Mouse (Mus musculus) stomach, postnatal 0 days (tissue): Measurements from ENCODE around the gene 1810062G17Rik. TPM values are rescaled to one million over a fixed set of nuclear protein-coding genes. Genes with fewer than 3 reads are reported as not detected.
A peak's percentile ranks its signal among the peaks of the same experiment; 100 is the strongest.

Experiments
- ATAC-seq: fragments of 200-750 bp; cut with Nextera tagmentation; 2 replicates; pipeline ENCODE4 v1.8.0; 2017; ENCODE audit not compliant: low FRiP score, low TSS enrichment
- DNase-seq: peaks from one replicate; pipeline ENCODE4 v3.0.0-alpha.2; 2016; ENCODE audit warnings: low spot score
- H3K27ac ChIP-seq: fragments of 300-500 bp; sonication (generic); replicated peaks from 2 replicates; pipeline ENCODE4 v1.5.1; 2014; ENCODE audit warnings: mild to moderate bottlenecking, control low read depth
- H3K27me3 ChIP-seq: fragments of 300-500 bp; sonication (generic); 2 replicates; pipeline ENCODE4 v1.6.1; 2014; ENCODE audit warnings: low read length; ENCODE audit not compliant: control insufficient read depth, insufficient read depth
- H3K36me3 ChIP-seq: fragments of 300-500 bp; sonication (generic); 2 replicates; pipeline ENCODE4 v1.6.1; 2014; ENCODE audit warnings: low read length, mixed read lengths; ENCODE audit not compliant: control insufficient read depth, insufficient read depth
- H3K4me1 ChIP-seq: fragments of 300-500 bp; sonication (generic); replicated peaks from 2 replicates; pipeline ENCODE4 v1.6.1; 2014; ENCODE audit warnings: antibody characterized with exemption; ENCODE audit not compliant: control insufficient read depth, insufficient read depth
- H3K4me2 ChIP-seq: fragments of 300-500 bp; sonication (generic); replicated peaks from 2 replicates; pipeline ENCODE4 v1.6.1; 2014; ENCODE audit warnings: low read depth, mild to moderate bottlenecking, control low read depth, moderate library complexity
- H3K4me3 ChIP-seq: fragments of 300-500 bp; sonication (generic); 2 replicates; pipeline ENCODE4 v1.5.1; 2014; ENCODE audit warnings: low read depth, low read length, control low read depth
- H3K9ac ChIP-seq: fragments of 300-500 bp; sonication (generic); 2 replicates; pipeline ENCODE4 v1.6.1; 2014; ENCODE audit warnings: mild to moderate bottlenecking, low read length, control low read depth, mixed read lengths
- H3K9me3 ChIP-seq: fragments of 300-500 bp; sonication (generic); 2 replicates; pipeline ENCODE4 v1.6.1; 2016; ENCODE audit warnings: low read length; ENCODE audit not compliant: control insufficient read depth
- CTCF ChIP-seq: IDR thresholded peaks from 2 replicates; pipeline ENCODE4 v1.5.1; 2016; ENCODE audit warnings: antibody characterized with exemption, low read depth, mild to moderate bottlenecking, moderate library complexity
- EP300 ChIP-seq: optimal IDR thresholded peaks from 2 replicates; pipeline ENCODE3; 2016; ENCODE audit warnings: antibody characterized with exemption
- WGBS: fragments of 180-500 bp; shearing (Covaris S2); extraction: QIAGEN DNeasy Blood & Tissue Kit; methylation state at CpG from one replicate; pipeline ENCODE4 v1.1.7; 2014; 5-methylcytosine and 5-hydroxymethylcytosine counted together
- polyA plus RNA-seq: library from polyadenylated mRNA; unstranded; fragments of >200 nt; fragmentation: Nextera tagmentation; extraction: Ambion mirVana; gene quantifications from 2 replicates; pipeline ENCODE4 v1.2.1, GENCODE M21; 2015

The 1810062G17Rik gene
- polyA plus RNA-seq, 1 experiment from 2014 or later = 4.0 TPM

DNA sequence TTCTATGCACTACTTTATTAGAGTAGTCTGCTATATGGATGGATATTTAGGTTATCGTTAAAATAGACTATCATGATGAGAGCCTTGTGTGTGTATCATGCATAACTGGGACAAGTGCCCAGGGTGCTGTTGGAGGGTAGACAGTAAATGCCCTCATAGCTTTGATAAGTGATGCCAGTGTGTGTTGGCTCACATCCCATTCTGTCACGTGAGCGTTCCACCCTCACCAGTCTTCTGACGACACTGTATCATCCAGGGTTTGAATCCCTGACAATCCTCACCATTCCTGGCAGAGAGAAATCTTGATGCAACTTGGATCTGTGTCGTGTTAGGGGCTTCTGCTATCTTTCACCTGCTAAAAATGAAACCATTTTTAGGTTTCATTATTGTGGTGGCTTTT is 29.2 kb upstream of the 1810062G17Rik start:
- H3K4me2 ChIP-seq = no peak overlapping the region
- H3K9me3 ChIP-seq = no peaks in the 10 kb centered on the region
- peaks cover 11% of the 10 kb centered on the region for H3K36me3 ChIP-seq
- no peaks in the 10 kb centered on the region for H3K4me1 ChIP-seq
- H3K4me3 ChIP-seq = no peak overlapping the region
- no peak overlapping the region for H3K27ac ChIP-seq
- DNase-seq = no peak
- WGBS = 73% methylated on average over 5 of the region's 5 CpGs
- no peaks in the 10 kb centered on the region for H3K27me3 ChIP-seq
- H3K9ac ChIP-seq = no peak overlapping the region
- no peak for ATAC-seq
- no peak for TF ChIP-seq EP300
- TF ChIP-seq CTCF = no peak

- Histone ChIP-seq H3K9ac (no peak overlapping the region), H3K4me2 (no peak overlapping the region), H3K27me3 (no peaks in the 10 kb centered on the region), H3K4me3 (no peak overlapping the region), H3K36me3 (peaks cover 12% of the 10 kb centered on the region), H3K27ac (no peak overlapping the region), H3K9me3 (no peaks in the 10 kb centered on the region), H3K4me1 (no peaks in the 10 kb centered on the region)
- DNase-seq (no peak), ATAC-seq (no peak)
- 55% methylated on average over 6 of the region's 6 CpGs for WGBS
- TF ChIP-seq CTCF (no peak), EP300 (no peak)
These were observed 28.8 kb upstream of the 1810062G17Rik start for GRCm38 (mm10) chr3:36446918-36447317.

GRCm38 (mm10) chr3:36449292-36450165 is 26.2 kb upstream of the 1810062G17Rik start:
- Histone ChIP-seq H3K27me3 (no peaks in the 10 kb centered on the region), H3K36me3 (peaks cover 18% of the 10 kb centered on the region), H3K4me3 (no peak overlapping the region), H3K9ac (no peak overlapping the region), H3K27ac (peak overlapping the region; percentile 50; the same call in 1 of the 2 replicates), H3K9me3 (no peaks in the 10 kb centered on the region), H3K4me1 (no peaks in the 10 kb centered on the region), H3K4me2 (no peak overlapping the region)
- TF ChIP-seq CTCF (no peak), EP300 (no peak)
- WGBS = 43% methylated on average over 20 of the region's 20 CpGs
- DNase-seq = no peak
- peak; percentile 77 for ATAC-seq

DNA sequence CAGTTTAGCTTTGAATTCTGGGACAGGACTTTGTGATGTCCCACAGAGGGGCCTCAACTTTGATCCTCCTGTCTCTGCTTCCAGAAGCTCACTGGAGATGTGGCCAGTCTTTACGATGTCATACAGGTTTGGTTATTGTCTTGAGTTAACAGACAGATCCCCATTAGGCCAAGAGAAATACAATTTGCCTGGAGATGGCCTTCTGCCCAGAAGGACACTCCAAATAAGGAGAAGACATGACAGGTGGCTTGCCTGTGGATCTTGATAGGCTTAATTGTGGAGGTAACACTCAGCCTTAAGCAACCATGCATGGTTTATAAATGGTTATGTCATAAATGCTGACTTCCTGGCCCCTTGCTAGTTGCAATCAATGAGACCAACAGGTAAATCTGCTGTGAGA is 23.2 kb upstream of the 1810062G17Rik start:
- H3K9ac ChIP-seq = no peak overlapping the region
- TF ChIP-seq CTCF = no peak
- no peak for TF ChIP-seq EP300
- no peaks in the 10 kb centered on the region for H3K27me3 ChIP-seq
- H3K4me3 ChIP-seq = no peak overlapping the region
- no peaks in the 10 kb centered on the region for H3K4me1 ChIP-seq
- ATAC-seq (no peak), DNase-seq (no peak)
- H3K9me3 ChIP-seq = no peaks in the 10 kb centered on the region
- no peak overlapping the region for H3K4me2 ChIP-seq
- H3K27ac ChIP-seq = no peak overlapping the region
- 83% methylated on average over 1 of the region's 1 CpGs for WGBS
- H3K36me3 ChIP-seq = peaks cover 28% of the 10 kb centered on the region

DNA sequence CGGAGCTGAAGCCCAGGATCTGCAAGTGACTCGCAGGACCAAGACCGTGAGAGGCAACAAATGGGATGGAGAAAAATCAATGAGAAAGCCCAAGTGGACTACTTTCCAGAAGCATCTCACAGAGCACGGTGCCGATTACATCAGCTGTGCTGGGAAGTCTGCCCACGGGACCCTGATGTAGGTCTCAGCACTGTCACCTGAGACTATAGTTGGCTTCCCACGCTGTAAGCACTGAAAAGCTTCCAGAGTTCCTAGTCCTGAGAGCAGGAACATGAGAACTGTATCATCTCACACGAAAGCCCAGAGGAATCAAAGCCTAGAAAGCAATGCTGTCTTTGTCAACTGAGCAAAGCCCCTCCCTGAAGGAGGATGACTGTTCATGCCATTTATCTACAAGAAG is 20.6 kb upstream of the 1810062G17Rik start:
- Histone ChIP-seq H3K4me3 (no peak overlapping the region), H3K27me3 (no peaks in the 10 kb centered on the region), H3K27ac (no peak overlapping the region), H3K9me3 (no peaks in the 10 kb centered on the region), H3K36me3 (peaks cover 26% of the 10 kb centered on the region), H3K4me1 (no peaks in the 10 kb centered on the region), H3K4me2 (no peak overlapping the region), H3K9ac (no peak overlapping the region)
- DNase-seq = no peak
- no peak for TF ChIP-seq EP300
- TF ChIP-seq CTCF = no peak
- no peak for ATAC-seq
- WGBS = 91% methylated on average over 8 of the region's 8 CpGs

DNA sequence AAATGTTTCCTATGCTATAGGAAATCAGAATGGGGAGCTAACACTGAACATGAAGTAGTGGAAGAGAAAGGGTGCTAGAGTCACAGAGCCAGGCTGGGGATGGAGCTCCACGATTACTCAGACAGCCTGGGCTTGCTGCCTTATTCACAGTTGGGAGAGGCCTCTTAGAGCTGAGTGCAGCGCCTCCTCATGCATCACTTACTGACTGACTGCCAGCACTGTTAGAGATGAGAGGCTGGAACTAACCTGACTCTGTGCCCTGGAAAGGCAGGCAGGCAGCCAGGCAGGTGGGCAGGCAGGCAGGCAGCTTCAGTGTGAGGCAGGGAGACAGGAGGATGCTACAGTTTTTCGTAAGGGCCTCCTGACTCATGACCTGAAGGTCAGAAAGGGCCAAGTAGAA is 20.2 kb upstream of the 1810062G17Rik start:
- Histone ChIP-seq H3K27ac (no peak overlapping the region), H3K4me2 (no peak overlapping the region), H3K9me3 (no peaks in the 10 kb centered on the region), H3K4me3 (no peak overlapping the region), H3K36me3 (peaks cover 25% of the 10 kb centered on the region), H3K4me1 (no peaks in the 10 kb centered on the region), H3K27me3 (no peaks in the 10 kb centered on the region), H3K9ac (no peak overlapping the region)
- ATAC-seq (no peak), DNase-seq (no peak)
- TF ChIP-seq CTCF = no peak
- TF ChIP-seq EP300 = no peak
- 65% methylated on average over 3 of the region's 3 CpGs for WGBS
